Mouse (Mus musculus): ENCODE data around the gene Wbp1. TPM values are rescaled to one million over a fixed set of nuclear protein-coding genes. Genes with fewer than 3 reads are reported as not detected.

Wbp1 gene
- polyA plus RNA-seq, 1 experiment from 2014 or later = 182 TPM

- H3K4me1 ChIP-seq (ENCODE audit: control insufficient read depth, insufficient read depth, low read length) = peaks cover 20% of the 10 kb centered on the region
- H3K4me2 ChIP-seq (ENCODE audit: low read depth, severe bottlenecking) = peak within 1 kb of the TSS; percentile 48
- peak within 1 kb of the TSS; percentile 64 for H3K4me3 ChIP-seq (ENCODE audit: low read depth, low read length)
- H3K36me3 ChIP-seq (ENCODE audit: control insufficient read depth, insufficient read depth, low read length) = no peaks in the 10 kb centered on the region; the same call in none of the 2 replicates
- no peak for DNase-seq (ENCODE audit: low spot score)
- H3K27me3 ChIP-seq (ENCODE audit: control insufficient read depth, insufficient read depth, low read length) = no peaks in the 10 kb centered on the region
- peak within 1 kb of the TSS; percentile 65; the same call in 1 of the 2 replicates for H3K27ac ChIP-seq (replicated peaks; ENCODE audit: low read depth, low read length)
- ATAC-seq (ENCODE audit: insufficient number of reproducible peaks, low FRiP score, low TSS enrichment, low read depth) = no peak
- 40% methylated on average over 5 of the region's 5 CpGs for WGBS
- peak within 1 kb of the TSS; percentile 73 for H3K9ac ChIP-seq (ENCODE audit: low read length)
- no peaks in the 10 kb centered on the region for H3K9me3 ChIP-seq (ENCODE audit: control insufficient read depth, low read length)
Observed at GRCm38 (mm10) chr6:83125331-83125730, 4.0 kb upstream of the Wbp1 start, which contains the start of gene Ino80b. Ino80b (minus strand) TSS chr6:83125431.

- H3K4me2 ChIP-seq (ENCODE audit: low read depth, severe bottlenecking) = peak overlapping the region; percentile 48
- no peak for ATAC-seq (ENCODE audit: insufficient number of reproducible peaks, low FRiP score, low TSS enrichment, low read depth)
- peak overlapping the region; percentile 65; the same call in 1 of the 2 replicates for H3K27ac ChIP-seq (replicated peaks; ENCODE audit: low read depth, low read length)
- DNase-seq (ENCODE audit: low spot score) = peak; percentile 94
- H3K36me3 ChIP-seq (ENCODE audit: control insufficient read depth, insufficient read depth, low read length) = no peaks in the 10 kb centered on the region; the same call in none of the 2 replicates
- H3K4me3 ChIP-seq (ENCODE audit: low read depth, low read length) = peak overlapping the region; percentile 64
- 1% methylated on average over 30 of the region's 30 CpGs for WGBS
- H3K4me1 ChIP-seq (ENCODE audit: control insufficient read depth, insufficient read depth, low read length) = peaks cover 25% of the 10 kb centered on the region
- H3K9ac ChIP-seq (ENCODE audit: low read length) = peak overlapping the region; percentile 73
- no peaks in the 10 kb centered on the region for H3K9me3 ChIP-seq (ENCODE audit: control insufficient read depth, low read length)
- no peaks in the 10 kb centered on the region for H3K27me3 ChIP-seq (ENCODE audit: control insufficient read depth, insufficient read depth, low read length)
Observed at GRCm38 (mm10) chr6:83124851-83125312, 3.5 kb upstream of the Wbp1 start.

GRCm38 (mm10) chr6:83122961-83123360, 1.6 kb upstream of the Wbp1 start:
- H3K36me3 ChIP-seq (ENCODE audit: control insufficient read depth, insufficient read depth, low read length) = peaks cover 6% of the 10 kb centered on the region
- ATAC-seq (ENCODE audit: insufficient number of reproducible peaks, low FRiP score, low TSS enrichment, low read depth) (no peak), DNase-seq (ENCODE audit: low spot score) (no peak)
- no peak overlapping the region; the same call in 1 of the 2 replicates for H3K27ac ChIP-seq (replicated peaks; ENCODE audit: low read depth, low read length)
- peaks cover 27% of the 10 kb centered on the region for H3K4me1 ChIP-seq (ENCODE audit: control insufficient read depth, insufficient read depth, low read length)
- no peaks in the 10 kb centered on the region for H3K9me3 ChIP-seq (ENCODE audit: control insufficient read depth, low read length)
- H3K27me3 ChIP-seq (ENCODE audit: control insufficient read depth, insufficient read depth, low read length) = no peaks in the 10 kb centered on the region
- WGBS = 85% methylated on average over 5 of the region's 5 CpGs
- H3K4me3 ChIP-seq (ENCODE audit: low read depth, low read length) = peak overlapping the region; percentile 87
- peak overlapping the region; percentile 88 for H3K9ac ChIP-seq (ENCODE audit: low read length)
- peak overlapping the region; percentile 92 for H3K4me2 ChIP-seq (ENCODE audit: low read depth, severe bottlenecking)

- Histone ChIP-seq H3K4me3 (ENCODE audit: low read depth, low read length) (peak overlapping the region; percentile 87), H3K4me2 (ENCODE audit: low read depth, severe bottlenecking) (peak overlapping the region; percentile 92), H3K9me3 (ENCODE audit: control insufficient read depth, low read length) (no peaks in the 10 kb centered on the region), H3K4me1 (ENCODE audit: control insufficient read depth, insufficient read depth, low read length) (peaks cover 27% of the 10 kb centered on the region), H3K27me3 (ENCODE audit: control insufficient read depth, insufficient read depth, low read length) (no peaks in the 10 kb centered on the region), H3K27ac (replicated peaks; ENCODE audit: low read depth, low read length) (peak overlapping the region; percentile 97), H3K36me3 (ENCODE audit: control insufficient read depth, insufficient read depth, low read length) (peaks cover 10% of the 10 kb centered on the region), H3K9ac (ENCODE audit: low read length) (peak overlapping the region; percentile 88)
- ATAC-seq (ENCODE audit: insufficient number of reproducible peaks, low FRiP score, low TSS enrichment, low read depth) (no peak), DNase-seq (ENCODE audit: low spot score) (peak; percentile 61)
- WGBS = 1% methylated on average over 34 of the region's 52 CpGs
Observed at GRCm38 (mm10) chr6:83121863-83122710, 728 bp upstream of the Wbp1 start.

GRCm38 (mm10) chr6:83119734-83120051, 1.7 kb downstream of the Wbp1 start:
- peaks cover 29% of the 10 kb centered on the region for H3K4me1 ChIP-seq (ENCODE audit: control insufficient read depth, insufficient read depth, low read length)

GRCm38 (mm10) chr6:83118825-83119733, 2.3 kb downstream of the Wbp1 start:
- H3K4me1 ChIP-seq (ENCODE audit: control insufficient read depth, insufficient read depth, low read length) = peaks cover 25% of the 10 kb centered on the region
- no peak overlapping the region for H3K27ac ChIP-seq (replicated peaks; ENCODE audit: low read depth, low read length)
- H3K36me3 ChIP-seq (ENCODE audit: control insufficient read depth, insufficient read depth, low read length) = peaks cover 13% of the 10 kb centered on the region
- WGBS = 87% methylated on average over 14 of the region's 14 CpGs
- H3K4me3 ChIP-seq (ENCODE audit: low read depth, low read length) = no peak overlapping the region
- no peaks in the 10 kb centered on the region for H3K27me3 ChIP-seq (ENCODE audit: control insufficient read depth, insufficient read depth, low read length)
- no peak for ATAC-seq (ENCODE audit: insufficient number of reproducible peaks, low FRiP score, low TSS enrichment, low read depth)
- H3K9ac ChIP-seq (ENCODE audit: low read length) = no peak overlapping the region
- no peak for DNase-seq (ENCODE audit: low spot score)
- peak overlapping the region; percentile 84 for H3K4me2 ChIP-seq (ENCODE audit: low read depth, severe bottlenecking)
- no peaks in the 10 kb centered on the region for H3K9me3 ChIP-seq (ENCODE audit: control insufficient read depth, low read length)

More at GRCm38 (mm10) chr6:83119734-83120051, 1.7 kb downstream of the Wbp1 start:
- peaks cover 13% of the 10 kb centered on the region for H3K36me3 ChIP-seq (ENCODE audit: control insufficient read depth, insufficient read depth, low read length)
- peak overlapping the region; percentile 23; the same call in 1 of the 2 replicates for H3K9ac ChIP-seq (ENCODE audit: low read length)
- H3K27me3 ChIP-seq (ENCODE audit: control insufficient read depth, insufficient read depth, low read length) = no peaks in the 10 kb centered on the region
- peak overlapping the region; percentile 87; the same call in 1 of the 2 replicates for H3K4me3 ChIP-seq (ENCODE audit: low read depth, low read length)
- peak overlapping the region; percentile 84 for H3K4me2 ChIP-seq (ENCODE audit: low read depth, severe bottlenecking)
- H3K27ac ChIP-seq (replicated peaks; ENCODE audit: low read depth, low read length) = no peak overlapping the region
- DNase-seq (ENCODE audit: low spot score) (no peak), ATAC-seq (ENCODE audit: insufficient number of reproducible peaks, low FRiP score, low TSS enrichment, low read depth) (no peak)
- H3K9me3 ChIP-seq (ENCODE audit: control insufficient read depth, low read length) = no peaks in the 10 kb centered on the region
- WGBS = 88% methylated on average over 7 of the region's 7 CpGs

- no peaks in the 10 kb centered on the region for H3K27me3 ChIP-seq (ENCODE audit: control insufficient read depth, insufficient read depth, low read length)
- no peak overlapping the region for H3K27ac ChIP-seq (replicated peaks; ENCODE audit: low read depth, low read length)
- ATAC-seq (ENCODE audit: insufficient number of reproducible peaks, low FRiP score, low TSS enrichment, low read depth) (no peak), DNase-seq (ENCODE audit: low spot score) (no peak)
- H3K9me3 ChIP-seq (ENCODE audit: control insufficient read depth, low read length) = no peaks in the 10 kb centered on the region
- no peak overlapping the region for H3K9ac ChIP-seq (ENCODE audit: low read length)
- H3K4me3 ChIP-seq (ENCODE audit: low read depth, low read length) = no peak overlapping the region
- 87% methylated on average over 11 of the region's 11 CpGs for WGBS
- H3K4me1 ChIP-seq (ENCODE audit: control insufficient read depth, insufficient read depth, low read length) = peaks cover 22% of the 10 kb centered on the region
- no peak overlapping the region for H3K4me2 ChIP-seq (ENCODE audit: low read depth, severe bottlenecking)
- H3K36me3 ChIP-seq (ENCODE audit: control insufficient read depth, insufficient read depth, low read length) = peaks cover 13% of the 10 kb centered on the region
Observed at GRCm38 (mm10) chr6:83118369-83118768, 3.0 kb downstream of the Wbp1 start.

GRCm38 (mm10) chr6:83117616-83118015, 3.7 kb downstream of the Wbp1 start:
- DNase-seq (ENCODE audit: low spot score) = no peak
- H3K4me2 ChIP-seq (ENCODE audit: low read depth, severe bottlenecking) = no peak overlapping the region
- 92% methylated on average over 13 of the region's 13 CpGs for WGBS
- H3K4me3 ChIP-seq (ENCODE audit: low read depth, low read length) = no peak overlapping the region
- H3K9me3 ChIP-seq (ENCODE audit: control insufficient read depth, low read length) = no peaks in the 10 kb centered on the region
- peaks cover 15% of the 10 kb centered on the region for H3K4me1 ChIP-seq (ENCODE audit: control insufficient read depth, insufficient read depth, low read length)
- ATAC-seq (ENCODE audit: insufficient number of reproducible peaks, low FRiP score, low TSS enrichment, low read depth) = no peak
- 0 out of 2 replicates have a peak overlapping the region, but pooled peaks have one; percentile 3 for H3K9ac ChIP-seq (ENCODE audit: low read length)
- H3K27ac ChIP-seq (replicated peaks; ENCODE audit: low read depth, low read length) = no peak overlapping the region
- H3K27me3 ChIP-seq (ENCODE audit: control insufficient read depth, insufficient read depth, low read length) = no peaks in the 10 kb centered on the region
- peaks cover 13% of the 10 kb centered on the region for H3K36me3 ChIP-seq (ENCODE audit: control insufficient read depth, insufficient read depth, low read length)

Measured in limb, embryonic 11.5 days (tissue).